Comparison of ENCODE assay signal across 29 mouse cellular contexts in the genomic region with DNA sequence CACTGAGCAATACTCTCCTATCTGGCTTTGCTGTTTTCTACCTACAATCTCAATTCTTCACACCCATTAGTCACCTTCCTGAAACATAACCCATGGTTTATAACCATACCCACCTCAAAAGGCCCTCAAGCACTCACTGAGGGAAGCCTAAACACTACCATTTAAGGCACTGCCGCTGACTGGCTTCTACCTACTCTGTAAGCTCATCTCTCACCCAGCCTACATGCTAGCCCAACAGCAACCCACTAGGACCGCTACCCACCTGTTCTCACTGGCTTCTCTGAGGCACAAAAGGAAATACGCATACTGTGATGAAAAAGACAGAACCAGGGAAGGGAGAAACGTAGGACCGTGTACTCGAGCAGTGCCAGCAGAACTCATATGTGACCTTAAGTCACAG. TPM values are rescaled to one million over a fixed set of nuclear protein-coding genes. Genes with fewer than 3 reads are reported as not detected.
A peak's percentile ranks its signal among the peaks of the same experiment; 100 is the strongest.
DNase-seq lines count a peak whose midpoint lies in the region; TF ChIP-seq lines count a peak whose summit lies in the region.
"Had no signal": no experiment of that assay in that cellular context is flagged by ENCODE, and none has a peak within 500 bp of the region (broad histone marks: within the 10 kb centered on the region; RNA-seq: fewer than 3 reads in every experiment).

No protein-coding gene starts in this region.

- no peak for DNase-seq in gastrocnemius, adult 2 months
- no peak for DNase-seq in gastrocnemius, adult 18-20 months (ENCODE audit: low spot score)
- DNase-seq in 416B (ENCODE audit: low read depth) = peak; percentile 8
- DNase-seq in brain, adult 2 months (ENCODE audit: low read depth, low spot score) = peak; percentile 35
- DNase-seq in adrenal gland, postnatal 36 days = no peak
- DNase-seq in cerebellum, postnatal 10 days = no peak
- DNase-seq: adrenal gland, adult 8-10 months; adrenal gland, postnatal 25 days; cerebellum, adult 11 months; cerebellum, adult 2 months; cerebellum, adult 9-11 months; cerebellum, postnatal 36 days; embryo, embryonic 11 days; gastrocnemius, postnatal 10 days; gastrocnemius, postnatal 36 days; heart, postnatal 10 days; heart, postnatal 36 days; kidney, adult 11 months had no signal

- TF ChIP-seq CTCF in gastrocnemius, adult 2 months (IDR thresholded peaks at IDR 0.05) = no peak

- H3K27ac ChIP-seq in gastrocnemius, adult 2 months = peak overlapping the region; percentile 90
- H3K27ac ChIP-seq: embryonic facial prominence, embryonic 10.5 days; embryonic facial prominence, embryonic 13.5 days; forebrain, embryonic 12.5 days; forebrain, embryonic 15.5 days; heart, embryonic 15.5 days; hindbrain, embryonic 10.5 days; hindbrain, embryonic 13.5 days; intestine, embryonic 15.5 days had no signal

- no peak overlapping the region for H3K4me3 ChIP-seq in gastrocnemius, adult 2 months
- H3K4me3 ChIP-seq: embryonic facial prominence, embryonic 10.5 days; embryonic facial prominence, embryonic 13.5 days; erythroblast, embryonic 14.5 days; forebrain, embryonic 12.5 days; forebrain, embryonic 15.5 days; heart, embryonic 12.5 days; heart, embryonic 15.5 days; hindbrain, embryonic 10.5 days; hindbrain, embryonic 13.5 days; intestine, embryonic 15.5 days had no signal

- intact Hi-C loops in gastrocnemius, adult 2 months (cut with DNase I) = no loop called here

RNA-seq across cellular contexts. Expression of gene Stxbp3, which starts 8.6 kb away (rescaled TPM):
- total RNA-seq in gastrocnemius, adult 2 months (2021) = 10 to 100 TPM; 30.5 to 40.4 TPM
- 10 to 100 TPM; 37.0 to 39.0 TPM for total RNA-seq in gastrocnemius, adult 18-20 months (2021)
- 10 to 100 TPM; 48.9 to 61.5 TPM for total RNA-seq in adrenal gland, postnatal 36 days (2021)

RNA-seq across cellular contexts. Expression of gene Fndc7, which starts 58.1 kb away (rescaled TPM):
- total RNA-seq in gastrocnemius, adult 2 months (2021) = under 1 TPM in 1 of 2 experiments, not detected in 1; 0.06 TPM
- not detected for total RNA-seq in gastrocnemius, adult 18-20 months (2021)
- total RNA-seq in adrenal gland, postnatal 36 days (2021) = under 1 TPM; 0.17 to 0.40 TPM
- total RNA-seq: MEL had no signal

Comparison
In these comparisons a context has a peak if more than half of its experiments do, and no peak if none do; other contexts are left out.
1. DNase-seq: peak in 416B (single experiment) and brain, adult 2 months (single experiment); none in gastrocnemius, adult 2 months (single experiment), gastrocnemius, adult 18-20 months (single experiment), adrenal gland, postnatal 36 days (0 of 2) and cerebellum, postnatal 10 days (0 of 2).